Mouse (Mus musculus) frontal cortex, postnatal 25 days (tissue): ENCODE data around the gene Prdm16.

Experiments
- DNase-seq, 2 experiments: peaks; one replicate each; pipeline ENCODE4 v3.0.0; 2022; ENCODE audit warnings: low spot score in 2 of 2

The Prdm16 gene

GRCm38 (mm10) chr4:154478933-154479613, 157.6 kb downstream of the Prdm16 start:
- no peak for DNase-seq

GRCm38 (mm10) chr4:154473571-154474307, 162.9 kb downstream of the Prdm16 start:
- DNase-seq = no peak

GRCm38 (mm10) chr4:154472569-154472968, 164.1 kb downstream of the Prdm16 start:
- DNase-seq = no peak

GRCm38 (mm10) chr4:154471447-154472101, 165.1 kb downstream of the Prdm16 start:
- DNase-seq = no peak

- DNase-seq = no peak
These were observed 170.4 kb downstream of the Prdm16 start for GRCm38 (mm10) chr4:154466305-154466704.

GRCm38 (mm10) chr4:154465123-154465522, 171.6 kb downstream of the Prdm16 start:
- DNase-seq = no peak

GRCm38 (mm10) chr4:154460021-154460420, 176.7 kb downstream of the Prdm16 start:
- DNase-seq = no peak

- DNase-seq = no peak
These were observed 178.9 kb downstream of the Prdm16 start for GRCm38 (mm10) chr4:154457756-154458155.

GRCm38 (mm10) chr4:154456265-154456822, 180.3 kb downstream of the Prdm16 start:
- DNase-seq = no peak

GRCm38 (mm10) chr4:154450441-154450840, 186.2 kb downstream of the Prdm16 start:
- no peak for DNase-seq

- no peak for DNase-seq
These were observed 186.6 kb downstream of the Prdm16 start for GRCm38 (mm10) chr4:154450036-154450435.

- peak in 1 of 2 experiments; percentile 35 for DNase-seq
These were observed 187.3 kb downstream of the Prdm16 start for GRCm38 (mm10) chr4:154449343-154449742.

- no peak for DNase-seq
These were observed 191.0 kb downstream of the Prdm16 start for GRCm38 (mm10) chr4:154445721-154446120.

- DNase-seq = no peak
These were observed 193.9 kb downstream of the Prdm16 start for GRCm38 (mm10) chr4:154442645-154443304.

- DNase-seq = no peak
These were observed 197.1 kb downstream of the Prdm16 start for GRCm38 (mm10) chr4:154439455-154440052.

- no peak for DNase-seq
These were observed 198.1 kb downstream of the Prdm16 start for GRCm38 (mm10) chr4:154438610-154439009.

- no peak for DNase-seq
These were observed 206.9 kb downstream of the Prdm16 start for GRCm38 (mm10) chr4:154429770-154430169.

- no peak for DNase-seq
These were observed 209.8 kb downstream of the Prdm16 start for GRCm38 (mm10) chr4:154426901-154427300.

- peak in 1 of 2 experiments; percentile 25 for DNase-seq
These were observed 211.4 kb downstream of the Prdm16 start for GRCm38 (mm10) chr4:154425284-154425683.

GRCm38 (mm10) chr4:154424681-154425080, 212.0 kb downstream of the Prdm16 start:
- peak in 1 of 2 experiments; percentile 24 for DNase-seq

GRCm38 (mm10) chr4:154422431-154422913, 214.2 kb downstream of the Prdm16 start:
- no peak for DNase-seq
